Mouse (Mus musculus) hindbrain, embryonic 16.5 days (tissue): ENCODE measurements around the gene Tent2. TPM values are rescaled to one million over a fixed set of nuclear protein-coding genes. Genes with fewer than 3 reads are reported as not detected.

Experiments used
- ATAC-seq: fragments of 200-750 bp; cut with Nextera tagmentation; 2 replicates; pipeline ENCODE4 v1.8.0; 2017; ENCODE audit warnings: moderate TSS enrichment, moderate library complexity
- H3K27ac ChIP-seq: fragments of 300-500 bp; sonication (generic); 2 replicates; pipeline ENCODE4 v1.5.1; 2014; ENCODE audit warnings: low read depth, mild to moderate bottlenecking, control low read depth, low read length, moderate library complexity
- H3K27me3 ChIP-seq: fragments of 300-500 bp; sonication (generic); replicated peaks from 2 replicates; pipeline ENCODE4 v1.6.1; 2014; ENCODE audit warnings: low read length; ENCODE audit not compliant: control insufficient read depth, insufficient read depth
- H3K36me3 ChIP-seq: fragments of 300-500 bp; sonication (generic); 2 replicates; pipeline ENCODE4 v1.6.1; 2014; ENCODE audit warnings: mild to moderate bottlenecking, low read length, moderate library complexity, mixed read lengths; ENCODE audit not compliant: control insufficient read depth, insufficient read depth
- H3K4me1 ChIP-seq: fragments of 300-500 bp; sonication (generic); 2 replicates; pipeline ENCODE4 v1.6.1; 2014; ENCODE audit warnings: low read depth, low read length; ENCODE audit not compliant: control insufficient read depth, insufficient read depth
- H3K4me2 ChIP-seq: fragments of 300-500 bp; sonication (generic); 2 replicates; pipeline ENCODE4 v1.6.1; 2014; ENCODE audit warnings: mild to moderate bottlenecking, low read length, control low read depth, moderate library complexity
- H3K4me3 ChIP-seq: fragments of 300-500 bp; sonication (generic); 2 replicates; pipeline ENCODE4 v1.5.1; 2014; ENCODE audit warnings: mild to moderate bottlenecking, low read length, control low read depth, moderate library complexity
- H3K9ac ChIP-seq: fragments of 300-500 bp; sonication (generic); 2 replicates; pipeline ENCODE4 v1.6.1; 2014; ENCODE audit warnings: low read depth, mild to moderate bottlenecking, control low read depth, low read length, moderate library complexity
- H3K9me3 ChIP-seq: fragments of 300-500 bp; sonication (generic); 2 replicates; pipeline ENCODE4 v1.6.1; 2014; ENCODE audit warnings: mild to moderate bottlenecking, low read length, moderate library complexity; ENCODE audit not compliant: control insufficient read depth
- whole genome bisulfite sequencing: fragments of 180-500 bp; shearing (Covaris S2); extraction: QIAGEN DNeasy Blood & Tissue Kit; methylation state at CpG from one replicate; pipeline ENCODE4 v1.1.7; 2014; 5-methylcytosine and 5-hydroxymethylcytosine counted together
- polyA plus RNA-seq: library from polyadenylated mRNA; unstranded; fragments of >200 nt; fragmentation: Nextera tagmentation; extraction: Ambion mirVana; gene quantifications from 2 replicates; pipeline ENCODE4 v1.2.1, GENCODE M21; 2015

Tent2 gene
- polyA plus RNA-seq, 1 experiment from 2014 or later = 30.6 TPM

DNA sequence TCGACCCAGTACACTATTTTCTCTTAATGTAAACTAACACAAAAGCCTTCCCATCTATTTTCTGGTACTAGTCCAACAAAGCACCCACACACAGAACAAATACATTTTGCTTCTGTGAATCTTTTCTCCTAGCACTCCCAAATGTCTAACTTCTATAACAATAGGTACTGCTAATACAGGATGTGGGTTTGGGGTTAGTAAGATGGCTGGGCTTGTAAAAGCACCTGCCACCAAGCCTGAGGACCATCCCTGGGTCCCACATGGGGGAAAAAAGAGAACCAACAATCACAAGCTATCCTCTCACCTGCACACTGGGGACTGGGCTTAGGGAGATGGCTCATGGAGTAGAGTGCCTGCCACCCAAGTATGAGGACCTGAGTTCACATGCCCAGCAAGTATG is 38.9 kb downstream of the Tent2 start:
- Histone ChIP-seq H3K27me3 (no peaks in the 10 kb centered on the region), H3K9me3 (no peaks in the 10 kb centered on the region), H3K27ac (no peak overlapping the region), H3K4me1 (no peaks in the 10 kb centered on the region), H3K4me3 (no peak overlapping the region), H3K4me2 (no peak overlapping the region), H3K9ac (no peak overlapping the region), H3K36me3 (no peaks in the 10 kb centered on the region)
- 97% methylated on average over 1 of the region's 1 CpGs for WGBS
- no peak for ATAC-seq

DNA sequence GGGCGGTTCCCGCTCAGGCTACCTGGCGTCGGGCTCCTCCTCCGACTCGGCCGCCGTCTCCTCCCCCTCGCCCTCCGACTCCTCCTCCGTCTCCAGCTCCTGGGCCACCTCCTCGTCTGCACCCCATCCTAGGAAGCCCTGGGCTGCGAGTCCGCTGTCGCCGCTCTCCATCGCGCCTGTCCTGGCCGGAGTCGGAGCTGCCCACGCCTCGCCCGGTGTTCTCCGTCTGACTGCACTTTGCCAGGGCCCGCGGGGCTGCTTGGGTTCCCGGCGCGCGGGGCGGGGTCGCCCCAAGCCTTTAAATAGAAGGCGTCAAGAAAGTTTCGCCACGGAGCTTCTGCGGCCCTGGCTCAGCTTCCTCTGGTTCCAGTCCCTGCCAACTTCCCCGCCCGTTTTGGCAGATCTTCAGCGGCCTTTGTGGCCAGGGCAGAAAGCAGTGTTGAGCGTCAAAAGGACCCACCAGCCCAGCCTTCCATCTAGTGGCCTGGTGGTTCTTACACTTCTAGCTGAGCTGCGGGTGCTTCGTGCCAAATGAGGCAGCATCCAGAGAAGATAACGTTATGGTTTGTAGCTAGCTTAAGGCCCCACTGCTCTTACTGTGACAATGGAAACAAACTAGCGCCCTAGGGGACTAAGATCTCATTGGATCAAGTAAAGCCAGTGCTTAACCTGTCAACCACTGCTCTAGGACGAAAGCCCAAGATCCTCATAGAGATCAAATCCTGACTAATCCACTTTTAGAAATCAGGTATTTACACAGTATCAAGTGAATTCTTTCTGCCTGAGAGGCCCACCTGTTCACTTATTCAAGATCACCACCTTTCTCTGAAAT is 47.6 kb downstream of the Tent2 start, which contains the start of gene Cmya5:
TSS of gene Cmya5 (minus strand) at position 389 of the 832 bp plus-strand sequence.
- Histone ChIP-seq H3K27ac (peak within 1 kb of the TSS; percentile 42; the same call in 1 of the 2 replicates), H3K9ac (peak within 1 kb of the TSS; percentile 74), H3K9me3 (no peaks in the 10 kb centered on the region), H3K36me3 (0 out of 2 replicates have a peak, but pooled peaks cover 3% of the 10 kb centered on the region), H3K4me3 (peak within 1 kb of the TSS; percentile 57), H3K4me2 (peak within 1 kb of the TSS; percentile 97), H3K4me1 (no peaks in the 10 kb centered on the region; the same call in 1 of the 2 replicates), H3K27me3 (no peaks in the 10 kb centered on the region)
- ATAC-seq = peak; percentile 96
- WGBS = 2% methylated on average over 45 of the region's 45 CpGs

DNA sequence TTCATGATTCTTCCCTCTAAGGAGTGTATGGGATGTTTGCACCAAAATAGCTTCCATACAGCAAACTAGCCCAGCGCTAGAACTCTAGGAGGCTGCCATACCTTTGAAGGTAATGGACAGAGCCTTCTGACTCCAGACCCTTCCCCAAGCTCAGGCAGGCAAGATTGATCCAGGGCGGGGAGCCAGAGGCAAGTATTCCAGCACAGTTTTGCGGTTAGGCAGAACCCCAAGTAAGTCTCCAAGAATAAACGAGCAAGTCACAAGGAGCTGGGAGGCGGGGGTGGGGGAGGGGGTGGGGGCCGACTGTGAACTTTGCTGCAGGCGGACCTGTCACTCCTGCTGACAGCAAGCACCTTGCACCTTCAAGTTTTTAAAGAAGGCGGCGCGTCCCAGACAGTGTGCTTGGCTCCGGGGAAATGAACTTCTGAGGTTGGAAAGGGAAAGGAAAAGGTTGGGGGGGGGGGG is 48.3 kb downstream of the Tent2 start:
- ATAC-seq = peak; percentile 35; the same call in 1 of the 2 replicates
- H3K36me3 ChIP-seq = 0 out of 2 replicates have a peak, but pooled peaks cover 3% of the 10 kb centered on the region
- H3K9me3 ChIP-seq = no peaks in the 10 kb centered on the region
- 18% methylated on average over 11 of the region's 11 CpGs for WGBS
- no peaks in the 10 kb centered on the region; the same call in 1 of the 2 replicates for H3K4me1 ChIP-seq
- no peaks in the 10 kb centered on the region for H3K27me3 ChIP-seq
- H3K9ac ChIP-seq = peak overlapping the region; percentile 74
- no peak overlapping the region for H3K27ac ChIP-seq
- peak overlapping the region; percentile 57 for H3K4me3 ChIP-seq
- H3K4me2 ChIP-seq = peak overlapping the region; percentile 97

DNA sequence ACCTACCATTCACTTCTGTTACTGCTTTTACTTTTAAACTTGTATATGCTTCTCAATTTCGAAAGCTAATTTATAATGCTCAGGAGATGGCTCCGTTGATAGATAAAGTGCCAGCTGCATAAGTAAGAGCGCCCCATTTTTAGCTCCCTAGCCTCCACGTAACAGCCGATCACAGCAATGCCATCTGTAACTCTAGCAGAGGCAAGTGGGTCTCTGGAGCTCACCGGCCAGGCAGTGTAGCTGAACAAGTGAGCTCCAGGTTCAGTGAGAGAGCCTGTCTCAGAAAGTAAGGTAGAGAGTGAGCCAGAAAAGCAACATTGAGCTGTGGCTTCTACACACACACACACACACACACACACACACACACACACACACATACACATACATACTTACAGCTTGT is 51.0 kb downstream of the Tent2 start:
- no peak overlapping the region for H3K27ac ChIP-seq
- H3K9me3 ChIP-seq = no peaks in the 10 kb centered on the region
- H3K4me3 ChIP-seq = no peak overlapping the region
- WGBS = 94% methylated on average over 6 of the region's 6 CpGs
- 0 out of 2 replicates have a peak, but pooled peaks cover 3% of the 10 kb centered on the region for H3K36me3 ChIP-seq
- ATAC-seq = no peak
- H3K4me2 ChIP-seq = no peak overlapping the region
- no peaks in the 10 kb centered on the region for H3K27me3 ChIP-seq
- H3K9ac ChIP-seq = no peak overlapping the region
- H3K4me1 ChIP-seq = no peaks in the 10 kb centered on the region; the same call in 1 of the 2 replicates

DNA sequence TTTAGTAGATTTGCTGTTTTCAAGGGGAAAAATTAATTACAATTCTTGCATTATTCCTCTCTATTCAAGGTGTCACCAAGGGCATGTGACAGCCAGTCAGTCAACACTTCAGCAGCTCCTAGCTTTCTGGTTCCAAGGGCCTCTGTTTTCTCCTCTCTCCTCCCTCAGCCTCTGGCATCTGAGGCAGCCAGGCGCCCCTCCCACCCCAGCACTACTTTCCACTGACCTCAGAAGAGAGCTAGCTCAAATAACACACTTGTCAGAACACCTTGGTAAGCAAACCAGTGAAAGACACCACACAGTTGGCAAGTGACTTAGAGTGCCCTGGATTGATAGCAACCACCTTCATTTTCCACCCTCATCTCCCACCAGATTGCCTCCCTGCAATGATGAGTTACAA is 54.1 kb downstream of the Tent2 start:
- WGBS = 72% methylated on average over 1 of the region's 1 CpGs
- H3K36me3 ChIP-seq = 0 out of 2 replicates have a peak, but pooled peaks cover 1% of the 10 kb centered on the region
- no peak for ATAC-seq

DNA sequence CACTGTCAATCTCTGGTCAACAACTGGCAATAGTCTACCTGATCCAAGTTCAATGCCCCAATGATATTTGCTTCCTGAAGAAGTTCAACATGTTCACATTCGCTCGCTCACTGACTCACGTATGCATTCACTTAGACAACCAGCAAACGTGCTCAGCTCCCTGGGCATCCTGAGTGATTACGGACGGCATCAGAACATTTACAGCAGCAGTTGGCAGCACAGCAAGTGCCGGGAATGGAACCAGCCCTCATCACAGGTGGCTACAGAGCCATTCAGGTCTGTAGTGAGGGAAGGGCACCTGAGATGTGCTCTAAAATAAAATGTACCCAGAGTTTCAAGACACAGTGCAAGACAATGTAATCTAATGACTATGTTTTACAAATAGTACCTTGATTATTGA is 55.1 kb downstream of the Tent2 start:
- no peaks in the 10 kb centered on the region for H3K4me1 ChIP-seq
- H3K9me3 ChIP-seq = no peaks in the 10 kb centered on the region
- ATAC-seq = no peak
- no peak overlapping the region for H3K9ac ChIP-seq
- H3K4me3 ChIP-seq = no peak overlapping the region
- no peak overlapping the region for H3K27ac ChIP-seq
- 85% methylated on average over 7 of the region's 7 CpGs for WGBS
- no peaks in the 10 kb centered on the region for H3K36me3 ChIP-seq
- no peak overlapping the region for H3K4me2 ChIP-seq
- no peaks in the 10 kb centered on the region for H3K27me3 ChIP-seq

More for the DNA sequence above, 54.1 kb downstream of the Tent2 start:
- Histone ChIP-seq H3K4me3 (no peak overlapping the region), H3K4me1 (no peaks in the 10 kb centered on the region), H3K27ac (no peak overlapping the region), H3K27me3 (no peaks in the 10 kb centered on the region), H3K9me3 (no peaks in the 10 kb centered on the region), H3K4me2 (no peak overlapping the region), H3K9ac (no peak overlapping the region)

DNA sequence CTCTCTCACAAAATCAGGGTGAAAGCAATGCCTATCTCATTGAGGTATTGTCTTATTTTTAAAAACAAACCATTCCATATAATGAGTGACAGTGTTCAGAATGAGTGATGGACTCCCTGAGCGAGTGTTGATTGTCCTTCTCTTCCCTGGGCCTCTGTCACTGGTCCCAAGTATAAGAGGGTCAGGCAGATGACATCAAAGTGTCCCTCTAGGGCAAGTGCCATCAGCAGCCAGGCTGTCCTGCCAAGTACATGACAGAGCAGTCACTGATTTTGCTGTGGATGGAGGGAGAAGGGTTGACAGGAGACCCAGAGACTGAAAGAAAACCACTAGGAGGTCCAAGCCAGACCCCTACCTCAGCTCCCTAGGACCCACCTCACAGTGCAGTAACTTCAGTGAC is 55.9 kb downstream of the Tent2 start:
- Histone ChIP-seq H3K4me3 (no peak overlapping the region), H3K36me3 (no peaks in the 10 kb centered on the region), H3K27ac (no peak overlapping the region), H3K27me3 (no peaks in the 10 kb centered on the region), H3K9ac (no peak overlapping the region), H3K9me3 (no peaks in the 10 kb centered on the region), H3K4me2 (no peak overlapping the region), H3K4me1 (no peaks in the 10 kb centered on the region)
- no peak for ATAC-seq
- 86% methylated on average over 1 of the region's 1 CpGs for WGBS

DNA sequence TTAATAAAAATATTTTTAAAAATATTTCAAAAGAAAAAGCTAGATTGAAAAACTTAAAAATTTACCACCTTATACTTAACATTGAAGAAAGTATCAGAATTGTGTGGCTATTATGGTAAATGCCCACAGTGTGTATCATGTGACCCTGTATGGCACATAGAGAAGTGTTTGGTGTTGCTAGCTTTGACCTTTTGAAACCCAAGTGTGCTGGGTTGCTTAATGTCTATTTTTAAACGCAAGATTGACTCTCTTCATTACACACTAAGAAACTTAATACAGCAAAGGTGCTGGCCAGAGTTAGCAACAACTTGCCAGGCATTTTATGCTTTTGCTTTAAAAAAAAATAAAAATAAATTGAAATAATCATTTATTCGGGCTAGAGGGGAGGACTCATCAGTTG is 56.7 kb downstream of the Tent2 start:
- Histone ChIP-seq H3K27ac (no peak overlapping the region), H3K9me3 (no peaks in the 10 kb centered on the region), H3K36me3 (no peaks in the 10 kb centered on the region), H3K4me2 (no peak overlapping the region), H3K4me1 (no peaks in the 10 kb centered on the region), H3K4me3 (no peak overlapping the region), H3K27me3 (no peaks in the 10 kb centered on the region), H3K9ac (no peak overlapping the region)
- no peak for ATAC-seq
- WGBS = 87% methylated on average over 2 of the region's 2 CpGs

DNA sequence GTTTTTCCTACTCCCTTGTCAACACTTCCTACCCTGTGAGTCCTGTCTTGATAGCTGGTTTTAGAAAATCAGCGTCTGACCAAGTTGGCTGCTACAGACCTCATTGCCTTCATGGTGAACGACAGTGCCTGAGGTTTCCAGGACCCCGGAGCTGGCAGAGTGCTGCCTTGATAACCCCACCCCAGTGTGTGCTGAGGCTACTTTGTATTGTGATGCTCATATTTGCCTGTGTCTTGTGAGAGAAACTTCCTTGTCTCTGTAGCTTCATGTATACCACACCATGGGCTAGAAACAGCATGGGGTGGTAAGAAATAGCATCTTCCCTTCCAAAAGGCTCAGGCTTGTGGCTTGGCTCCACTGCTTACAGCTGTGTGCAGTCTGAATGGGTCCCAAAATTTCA is 61.5 kb downstream of the Tent2 start:
- H3K4me2 ChIP-seq = no peak overlapping the region
- no peaks in the 10 kb centered on the region for H3K4me1 ChIP-seq
- no peak for ATAC-seq
- H3K27ac ChIP-seq = no peak overlapping the region
- no peaks in the 10 kb centered on the region for H3K36me3 ChIP-seq
- no peak overlapping the region for H3K9ac ChIP-seq
- 89% methylated on average over 3 of the region's 3 CpGs for WGBS
- H3K27me3 ChIP-seq = no peaks in the 10 kb centered on the region
- H3K9me3 ChIP-seq = no peaks in the 10 kb centered on the region
- no peak overlapping the region for H3K4me3 ChIP-seq
